Mouse (Mus musculus): ENCODE data around the gene Hspbap1.

- TF ChIP-seq CTCF (IDR thresholded peaks at IDR 0.05) (no peak), EP300 (IDR thresholded peaks at IDR 0.05; ENCODE audit: insufficient read depth, low read depth, low read length) (no peak)
These were observed 5.7 kb downstream of the Hspbap1 start for GRCm38 (mm10) chr16:35775835-35776234.

Measured in heart, adult 2 months (tissue).